Mouse (Mus musculus) lung, postnatal 0 days (tissue): ENCODE measurements around the gene 6430628N08Rik.

Source experiments
- CTCF ChIP-seq: IDR thresholded peaks from 2 replicates; pipeline ENCODE4 v1.5.1; 2016; ENCODE audit warnings: antibody characterized with exemption, mild to moderate bottlenecking
- EP300 ChIP-seq: IDR thresholded peaks from 2 replicates; pipeline ENCODE4 v1.6.1; 2016; ENCODE audit warnings: antibody characterized with exemption, mild to moderate bottlenecking, control low read depth

DNA sequence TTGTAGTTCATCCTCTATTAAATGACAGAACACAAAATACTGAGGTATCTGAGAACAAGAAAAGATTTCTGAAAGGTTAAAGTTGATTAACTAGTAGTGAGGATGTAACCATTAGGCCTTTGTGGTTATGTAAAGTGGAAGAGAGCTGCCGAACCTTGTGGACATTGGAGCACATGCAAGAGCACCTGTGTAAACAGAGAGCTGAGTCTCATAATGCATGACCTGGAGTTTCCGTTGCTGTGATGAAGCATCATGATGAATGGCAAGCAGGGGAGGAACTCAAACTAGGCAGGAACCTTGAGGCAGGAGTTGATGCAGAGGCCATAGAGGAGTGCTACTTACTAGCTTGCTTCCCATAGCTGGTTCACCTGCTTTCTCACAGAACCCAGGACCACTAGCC lies 39.8 kb upstream of the 6430628N08Rik start:
- no peak for TF ChIP-seq EP300
- no peak for TF ChIP-seq CTCF
